Mouse (Mus musculus) spleen, adult 2 months (tissue): ENCODE measurements around the gene Tbck. TPM values are rescaled to one million over a fixed set of nuclear protein-coding genes. Genes with fewer than 3 reads are reported as not detected.

Experiments used
- DNase-seq, 2 experiments: peaks; one replicate each; pipeline versions ENCODE4 v3.0.0 to v3.0.0-alpha.2; 2012 to 2021; ENCODE audit warnings: low spot score in 2 of 2, low read depth in 1 of 2
- H3K27ac ChIP-seq: fragments of 200-500 bp; 2 replicates; pipeline ENCODE4 v1.5.1; 2012; ENCODE audit warnings: low read length, inconsistent platforms; ENCODE audit not compliant: insufficient read depth
- H3K27me3 ChIP-seq: fragments of 200-500 bp; 2 replicates; pipeline ENCODE4 v1.6.1; 2012; ENCODE audit warnings: mild to moderate bottlenecking, moderate library complexity, low read length, inconsistent platforms; ENCODE audit not compliant: control insufficient read depth, insufficient read depth
- H3K36me3 ChIP-seq: fragments of 200-500 bp; 2 replicates; pipeline ENCODE4 v1.6.1; 2012; ENCODE audit warnings: mild to moderate bottlenecking, low read length, inconsistent platforms; ENCODE audit not compliant: control insufficient read depth, insufficient read depth
- H3K4me1 ChIP-seq: fragments of 200-500 bp; 2 replicates; pipeline ENCODE4 v1.6.1; 2011; ENCODE audit warnings: inconsistent platforms; ENCODE audit not compliant: control insufficient read depth, insufficient read depth, insufficient read length
- H3K4me3 ChIP-seq: fragments of 200-500 bp; 2 replicates; pipeline ENCODE4 v1.5.1; 2011; ENCODE audit warnings: mild to moderate bottlenecking, inconsistent platforms; ENCODE audit not compliant: insufficient read depth, insufficient read length; ENCODE audit errors: extremely low read depth
- CTCF ChIP-seq: fragments of 200-500 bp; IDR thresholded peaks from 2 replicates; pipeline ENCODE4 v1.5.1; 2011; ENCODE audit warnings: mild to moderate bottlenecking, inconsistent platforms; ENCODE audit not compliant: insufficient read depth, insufficient read length, insufficient replicate concordance; ENCODE audit errors: extremely low read depth
- POLR2A ChIP-seq: fragments of 200-500 bp; IDR thresholded peaks from 2 replicates; pipeline ENCODE4 v1.6.1; 2011; ENCODE audit warnings: low read depth, low read length, inconsistent platforms
- WGBS: fragments of 180-500 bp; shearing (Covaris S2); methylation state at CpG from one replicate; pipeline ENCODE4 v1.1.7; 2018; 5-methylcytosine and 5-hydroxymethylcytosine counted together
- polyA plus RNA-seq: library from polyadenylated mRNA; depleted of rRNA; stranded (reverse); fragments of >200 nt; gene quantifications from 2 replicates; pipeline ENCODE4 v1.2.3, GENCODE M21; 2012

The Tbck gene
- polyA plus RNA-seq, 1 experiment, result 2.8 TPM

- no peak overlapping the region for H3K27ac ChIP-seq
- H3K27me3 ChIP-seq, result no peaks in the 10 kb centered on the region
- WGBS, result 96% methylated on average over 6 of the region's 6 CpGs
- no peak overlapping the region for H3K4me3 ChIP-seq
- no peak for DNase-seq
- no peak for TF ChIP-seq CTCF
- no peak for TF ChIP-seq POLR2A
- no peaks in the 10 kb centered on the region for H3K4me1 ChIP-seq
- peaks cover 16% of the 10 kb centered on the region for H3K36me3 ChIP-seq
Observed at GRCm38 (mm10) chr3:132842676-132843075, 158.7 kb downstream of the Tbck start.

- Histone ChIP-seq H3K27me3 (no peaks in the 10 kb centered on the region), H3K36me3 (no peaks in the 10 kb centered on the region), H3K4me1 (no peaks in the 10 kb centered on the region), H3K4me3 (no peak overlapping the region), H3K27ac (no peak overlapping the region)
- DNase-seq, result no peak
- no peak for TF ChIP-seq POLR2A
- TF ChIP-seq CTCF, result no peak
- 85% methylated on average over 7 of the region's 7 CpGs for WGBS
Observed at GRCm38 (mm10) chr3:132849669-132850068, 165.7 kb downstream of the Tbck start.

GRCm38 (mm10) chr3:132850431-132850830, 166.5 kb downstream of the Tbck start:
- Histone ChIP-seq H3K27ac (no peak overlapping the region), H3K4me3 (no peak overlapping the region), H3K27me3 (no peaks in the 10 kb centered on the region), H3K36me3 (no peaks in the 10 kb centered on the region), H3K4me1 (no peaks in the 10 kb centered on the region)
- TF ChIP-seq POLR2A, result no peak
- TF ChIP-seq CTCF, result no peak
- no peak for DNase-seq
- WGBS, result 86% methylated on average over 2 of the region's 2 CpGs

DNA sequence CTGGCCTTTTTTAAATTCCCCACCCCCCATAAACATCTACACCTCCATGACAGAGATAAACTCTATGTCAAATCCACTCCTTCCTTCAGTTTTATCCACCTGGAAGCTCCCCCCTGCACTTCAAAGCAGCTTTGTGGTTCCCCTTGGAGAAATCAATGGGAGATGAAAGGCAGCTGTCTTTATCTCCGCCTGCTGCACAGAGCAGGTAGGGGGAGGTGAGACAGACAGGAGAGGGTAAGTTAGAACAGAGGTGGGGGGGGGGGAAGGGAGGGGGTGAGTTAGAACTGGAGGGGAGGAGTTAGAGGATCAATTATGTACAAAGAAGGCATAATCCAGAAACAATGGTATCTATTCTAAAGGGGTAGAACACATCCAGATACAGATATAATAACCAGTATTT, 167.5 kb downstream of the Tbck start:
- no peaks in the 10 kb centered on the region for H3K36me3 ChIP-seq
- WGBS, result 86% methylated on average over 1 of the region's 1 CpGs
- DNase-seq, result no peak
- no peak overlapping the region for H3K27ac ChIP-seq
- H3K27me3 ChIP-seq, result no peaks in the 10 kb centered on the region
- no peaks in the 10 kb centered on the region for H3K4me1 ChIP-seq
- TF ChIP-seq POLR2A, result no peak
- no peak for TF ChIP-seq CTCF
- H3K4me3 ChIP-seq, result no peak overlapping the region

DNA sequence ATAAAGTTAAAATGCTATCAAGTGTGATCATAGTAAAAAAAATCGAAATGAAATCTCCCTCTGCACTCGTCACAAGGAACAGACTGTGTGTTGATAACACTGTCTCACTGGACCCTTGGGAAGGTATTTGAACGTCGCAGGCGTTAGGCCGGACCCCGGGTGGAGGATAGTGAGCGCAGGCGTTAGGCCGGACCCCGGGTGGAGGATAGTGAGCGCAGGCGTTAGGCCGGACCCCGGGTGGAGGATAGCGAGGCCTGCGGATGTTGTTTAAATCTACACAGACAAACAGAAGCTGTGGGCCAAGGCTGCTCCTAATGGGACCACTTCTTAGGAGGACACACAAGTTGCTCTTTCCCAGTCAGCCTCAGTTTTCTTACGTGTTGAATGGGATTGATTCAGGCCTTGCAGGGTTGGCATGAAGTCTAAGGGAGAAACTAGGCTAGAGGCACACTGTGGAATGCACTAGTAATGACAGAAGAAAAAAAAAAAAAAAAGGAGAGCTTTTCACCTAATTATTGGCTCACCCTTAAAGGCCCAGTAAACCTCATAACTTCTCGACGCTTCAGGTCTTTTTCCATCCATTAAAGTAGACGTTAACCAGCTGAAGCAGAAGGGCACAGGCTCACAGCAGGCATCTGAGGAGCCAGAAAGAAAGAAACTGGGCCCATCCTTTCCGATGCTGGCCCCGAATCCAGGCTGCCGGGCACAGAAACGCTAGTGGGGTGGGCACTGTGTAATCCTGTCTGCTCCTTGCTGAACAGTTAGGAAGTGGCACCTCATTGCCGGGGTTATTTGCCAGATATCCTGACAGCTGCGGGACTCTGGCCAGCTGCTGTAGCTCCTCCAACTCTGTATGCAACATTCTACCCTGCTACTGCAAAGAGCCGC, 168.1 kb downstream of the Tbck start:
- H3K36me3 ChIP-seq, result no peaks in the 10 kb centered on the region
- H3K27ac ChIP-seq, result no peak overlapping the region
- no peak for TF ChIP-seq CTCF
- H3K4me3 ChIP-seq, result no peak overlapping the region
- H3K27me3 ChIP-seq, result no peaks in the 10 kb centered on the region
- no peak for DNase-seq
- H3K4me1 ChIP-seq, result no peaks in the 10 kb centered on the region
- 89% methylated on average over 28 of the region's 28 CpGs for WGBS

GRCm38 (mm10) chr3:132854271-132854670, 170.3 kb downstream of the Tbck start:
- no peaks in the 10 kb centered on the region for H3K36me3 ChIP-seq
- no peak overlapping the region for H3K4me3 ChIP-seq
- DNase-seq, result no peak
- WGBS, result 87% methylated on average over 9 of the region's 9 CpGs
- H3K4me1 ChIP-seq, result no peaks in the 10 kb centered on the region
- TF ChIP-seq CTCF (no peak), POLR2A (no peak)
- no peaks in the 10 kb centered on the region for H3K27me3 ChIP-seq
- H3K27ac ChIP-seq, result no peak overlapping the region

GRCm38 (mm10) chr3:132855458-132856212, 171.7 kb downstream of the Tbck start:
- Histone ChIP-seq H3K27ac (no peak overlapping the region), H3K4me1 (no peaks in the 10 kb centered on the region), H3K4me3 (no peak overlapping the region), H3K36me3 (no peaks in the 10 kb centered on the region), H3K27me3 (no peaks in the 10 kb centered on the region)
- 76% methylated on average over 9 of the region's 9 CpGs for WGBS
- no peak for DNase-seq
- no peak for TF ChIP-seq CTCF
- no peak for TF ChIP-seq POLR2A
